Mouse (Mus musculus) right cerebral cortex, adult 2 months (tissue): ENCODE measurements at regions not wholly inside any gene's neighbourhood (a gene's known extent, or its start where the extent isn't known, plus 50 kb on each side); places are given as distances from the start of the nearest gene placed in this dataset.
A peak's percentile ranks its signal among the peaks of the same experiment; 100 is the strongest.

Experiments
- DNase-seq, 2 experiments: peaks; one replicate each; pipeline ENCODE4 v3.0.0; 2021 to 2022; ENCODE audit warnings: low spot score in 2 of 2

DNA sequence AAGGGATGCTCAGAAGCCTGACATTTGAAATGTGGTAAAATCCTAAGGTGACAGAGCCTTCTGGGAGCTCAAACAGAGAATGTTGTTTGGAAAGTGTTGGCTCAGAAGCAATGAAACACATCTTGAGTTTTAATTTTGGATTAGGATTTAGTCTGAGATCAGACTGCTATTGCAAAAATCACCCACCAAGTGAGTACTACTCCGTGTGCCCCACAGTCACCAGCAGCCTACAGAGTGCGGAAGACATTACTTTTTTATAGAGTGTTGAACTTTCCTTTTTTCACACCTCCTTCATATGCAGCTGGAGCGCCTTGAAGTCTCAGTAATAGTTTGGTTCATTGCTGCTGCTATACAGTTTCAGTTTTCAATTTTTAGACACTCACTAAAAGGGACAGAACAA lies 805.1 kb upstream of the Pcdh17 start:
- DNase-seq: peak; percentile 51 to 52

GRCm38 (mm10) chr14:83639813-83640481 lies 803.4 kb upstream of the Pcdh17 start:
- DNase-seq: no peak

- DNase-seq: no peak
Observed at GRCm38 (mm10) chr14:83648643-83649042, 794.7 kb upstream of the Pcdh17 start.

- DNase-seq: no peak
Observed at GRCm38 (mm10) chr14:83664065-83664464, 779.3 kb upstream of the Pcdh17 start.
